In the genomic region with DNA sequence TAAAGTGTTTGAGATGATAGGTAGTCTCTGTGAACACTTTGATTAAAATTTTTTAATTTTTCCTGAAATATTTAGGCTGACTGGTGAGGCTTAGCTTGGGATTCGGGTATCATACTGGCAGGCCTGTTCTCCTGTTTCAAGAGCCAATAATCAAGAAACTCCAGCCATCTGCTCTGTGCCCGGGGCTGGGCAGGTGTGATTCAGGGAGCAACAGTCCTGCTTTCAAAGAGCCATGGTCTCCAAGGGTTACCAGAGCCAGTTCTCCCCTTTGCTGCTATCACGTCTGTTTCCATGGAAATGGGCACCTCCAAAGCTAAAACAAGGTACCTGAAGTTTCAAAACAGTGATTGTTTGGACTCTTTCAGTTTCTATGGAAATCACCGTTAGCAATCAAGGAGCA, we compare ENCODE assay signal across 29 mouse cellular contexts.
DNase-seq lines count a peak whose midpoint lies in the region; ATAC-seq lines count a peak whose summit lies in the region.
"Had no signal": no experiment of that assay in that cellular context is flagged by ENCODE, and none has a peak within 500 bp of the region (broad histone marks: within the 10 kb centered on the region; RNA-seq: fewer than 3 reads in every experiment).

No protein-coding gene starts in this region.

- no peaks in the 10 kb centered on the region for H3K9me3 ChIP-seq in forebrain, embryonic 16.5 days (ENCODE audit: control insufficient read depth, low read length)
- no peaks in the 10 kb centered on the region for H3K9me3 ChIP-seq in forebrain, embryonic 12.5 days
- H3K9me3 ChIP-seq: heart, embryonic 13.5 days; limb, embryonic 13.5 days; liver, embryonic 12.5 days; neural tube, embryonic 12.5 days had no signal

- no peaks in the 10 kb centered on the region for H3K36me3 ChIP-seq in forebrain, embryonic 16.5 days (ENCODE audit: control insufficient read depth, insufficient read depth)
- H3K36me3 ChIP-seq in forebrain, embryonic 12.5 days (replicated peaks) = no peaks in the 10 kb centered on the region
- H3K36me3 ChIP-seq: heart, embryonic 13.5 days; limb, embryonic 13.5 days; liver, embryonic 12.5 days; neural tube, embryonic 12.5 days had no signal

- no peak overlapping the region for H3K9ac ChIP-seq in forebrain, embryonic 16.5 days (replicated peaks; ENCODE audit: low read depth, low read length)
- H3K9ac ChIP-seq in forebrain, embryonic 12.5 days = no peak overlapping the region
- H3K9ac ChIP-seq: heart, embryonic 13.5 days; limb, embryonic 13.5 days; liver, embryonic 12.5 days; neural tube, embryonic 12.5 days had no signal

- ATAC-seq in forebrain, embryonic 16.5 days = peak; percentile 26; the same call in 1 of the 2 replicates
- ATAC-seq in forebrain, embryonic 12.5 days (ENCODE audit: low FRiP score) = no peak
- ATAC-seq: activated CD4-positive, CD25-positive, alpha-beta regulatory T cell, adult 4 months; CD4-positive, CD25-positive, alpha-beta regulatory T cell, adult 4 months; hindbrain, embryonic 16.5 days; intestine, embryonic 16.5 days; liver, embryonic 12.5 days; Patski had no signal

- WGBS in forebrain, embryonic 16.5 days = 37% methylated on average over 4 of the region's 4 CpGs
- WGBS in forebrain, embryonic 12.5 days = 67% methylated on average over 4 of the region's 4 CpGs

- H3K27me3 ChIP-seq in forebrain, embryonic 16.5 days (replicated peaks; ENCODE audit: control insufficient read depth, insufficient read depth, low read length) = no peaks in the 10 kb centered on the region
- H3K27me3 ChIP-seq in forebrain, embryonic 12.5 days = no peaks in the 10 kb centered on the region
- H3K27me3 ChIP-seq: heart, embryonic 13.5 days; limb, embryonic 13.5 days; liver, embryonic 12.5 days; megakaryocyte, embryonic 14.5 days; neural tube, embryonic 12.5 days; Patski had no signal

- no peak overlapping the region for H3K4me2 ChIP-seq in forebrain, embryonic 16.5 days (ENCODE audit: low read length)
- no peak overlapping the region for H3K4me2 ChIP-seq in forebrain, embryonic 12.5 days
- H3K4me2 ChIP-seq: heart, embryonic 13.5 days; limb, embryonic 13.5 days; liver, embryonic 12.5 days; neural tube, embryonic 12.5 days had no signal

- H3K4me1 ChIP-seq in forebrain, embryonic 16.5 days (replicated peaks; ENCODE audit: control insufficient read depth, insufficient read depth, low read length) = 0 out of 2 replicates have a peak, but pooled peaks cover 2% of the 10 kb centered on the region
- H3K4me1 ChIP-seq in forebrain, embryonic 12.5 days = no peaks in the 10 kb centered on the region
- H3K4me1 ChIP-seq: heart, embryonic 13.5 days; limb, embryonic 13.5 days; liver, embryonic 12.5 days; megakaryocyte, embryonic 14.5 days; neural tube, embryonic 12.5 days had no signal

- H3K27ac ChIP-seq in forebrain, embryonic 16.5 days (ENCODE audit: low read length) = no peak overlapping the region
- no peak overlapping the region for H3K27ac ChIP-seq in forebrain, embryonic 12.5 days
- H3K27ac ChIP-seq: heart, adult 2 months; heart, embryonic 13.5 days; limb, embryonic 13.5 days; liver, embryonic 12.5 days; neural tube, embryonic 12.5 days had no signal

- peak; percentile 24 for DNase-seq in R1 (ENCODE audit: low read depth, low spot score)
- DNase-seq in cerebellum, adult 11 months = peak; percentile 65
- DNase-seq in cerebellum, adult 9-11 months = peak; percentile 83
- DNase-seq in layer of hippocampus, adult 9-11 months = no peak
- no peak for DNase-seq in frontal cortex, adult 2 months (ENCODE audit: extremely low spot score in 1 of 2, low spot score in 1 of 2)
- DNase-seq in spleen, postnatal 10 days (ENCODE audit: low spot score in 2 of 2) = no peak
- DNase-seq: adrenal gland, adult 8-10 months; gastrocnemius, postnatal 14 days; heart, adult 2 months; heart, postnatal 4 days; kidney, adult 9 months; kidney, postnatal 14 days; layer of hippocampus, postnatal 36 days; lung, adult 2 months; lung, postnatal 36 days; midbrain, embryonic 14.5 days; right cerebral cortex, postnatal 14 days had no signal

- H3K4me3 ChIP-seq in forebrain, embryonic 16.5 days (replicated peaks; ENCODE audit: low read length) = no peak overlapping the region
- H3K4me3 ChIP-seq in forebrain, embryonic 12.5 days (replicated peaks) = no peak overlapping the region
- H3K4me3 ChIP-seq: heart, adult 2 months; heart, embryonic 13.5 days; limb, embryonic 13.5 days; liver, embryonic 12.5 days; megakaryocyte, embryonic 14.5 days; neural tube, embryonic 12.5 days had no signal

Comparison
In these comparisons a context has a peak if more than half of its experiments do, and no peak if none do; other contexts are left out.
1. DNase-seq: peak in R1 (single experiment), cerebellum, adult 11 months (single experiment) and cerebellum, adult 9-11 months (single experiment); none in layer of hippocampus, adult 9-11 months (single experiment), frontal cortex, adult 2 months (0 of 2) and spleen, postnatal 10 days (0 of 2).